Mouse (Mus musculus): ENCODE measurements around the gene Sec11a.

GRCm38 (mm10) chr7:80947445-80948350 is at the start of gene Sec11a:
- TF ChIP-seq POLR2A (IDR thresholded peaks at IDR 0.05; ENCODE audit: insufficient read depth, low read depth, low read length), result peak; percentile 65
- TF ChIP-seq CTCF (IDR thresholded peaks at IDR 0.05; ENCODE audit: insufficient read depth, low read depth, low read length), result no peak

All from olfactory bulb, adult 2 months (tissue).